Mouse (Mus musculus): ENCODE results near the gene Adarb2. TPM values are rescaled to one million over a fixed set of nuclear protein-coding genes. Genes with fewer than 3 reads are reported as not detected.
A peak's percentile ranks its signal among the peaks of the same experiment; 100 is the strongest.

Gene Adarb2
- polyA plus RNA-seq, 1 experiment: not detected

DNA sequence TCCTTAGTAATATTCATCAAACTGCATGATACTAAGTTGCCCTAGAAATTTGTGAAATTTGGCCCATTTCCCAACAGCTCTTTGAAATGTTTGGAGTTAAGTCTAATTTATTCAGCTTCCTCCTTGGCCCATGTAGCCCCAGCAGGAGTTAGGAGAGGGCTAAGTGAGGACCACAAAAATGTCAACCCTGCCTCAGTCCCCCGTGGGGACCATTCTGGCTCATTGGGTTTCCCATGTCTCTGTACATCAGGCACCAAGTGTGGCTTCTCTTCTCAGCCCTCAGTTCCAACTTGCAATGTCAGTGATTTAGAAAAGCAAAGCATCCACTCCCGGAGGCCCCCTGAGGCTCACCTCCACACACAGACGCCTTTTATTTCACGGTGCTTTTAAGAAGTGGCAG is 502.6 kb downstream of the Adarb2 start:
- H3K4me3 ChIP-seq (replicated peaks): no peak overlapping the region
- no peaks in the 10 kb centered on the region for H3K27me3 ChIP-seq (replicated peaks)
- no peaks in the 10 kb centered on the region for H3K36me3 ChIP-seq (replicated peaks; ENCODE audit: low read length)
- no peaks in the 10 kb centered on the region for H3K9me3 ChIP-seq
- TF ChIP-seq GATA1 (IDR thresholded peaks at IDR 0.05; ENCODE audit: borderline replicate concordance, low read length) (no peak), FLI1 (IDR thresholded peaks at IDR 0.05; ENCODE audit: low read length) (no peak)
- H3K4me1 ChIP-seq: no peaks in the 10 kb centered on the region

DNA sequence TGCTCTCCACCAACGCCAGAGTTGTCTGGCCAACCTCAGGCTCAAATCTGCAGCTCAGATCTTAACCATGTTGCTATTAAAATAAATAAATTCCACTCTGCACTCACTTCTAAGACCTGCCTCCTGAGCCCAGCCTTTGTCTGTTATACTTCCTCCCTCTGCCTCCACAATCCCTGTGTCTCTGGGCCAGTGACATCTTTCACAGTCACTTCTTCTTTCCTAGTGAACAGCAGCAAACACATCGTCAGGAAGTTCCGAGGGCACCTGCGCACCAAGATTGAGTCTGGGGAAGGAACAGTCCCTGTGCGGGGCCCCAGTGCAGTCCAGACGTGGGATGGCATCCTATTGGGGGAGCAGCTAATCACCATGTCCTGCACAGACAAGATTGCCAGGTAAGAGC is 510.7 kb downstream of the Adarb2 start:
- no peaks in the 10 kb centered on the region for H3K9me3 ChIP-seq
- TF ChIP-seq FLI1 (IDR thresholded peaks at IDR 0.05; ENCODE audit: low read length) (no peak), GATA1 (IDR thresholded peaks at IDR 0.05; ENCODE audit: borderline replicate concordance, low read length) (no peak)
- peaks cover 2% of the 10 kb centered on the region for H3K27me3 ChIP-seq (replicated peaks)
- no peaks in the 10 kb centered on the region for H3K4me1 ChIP-seq
- H3K36me3 ChIP-seq (replicated peaks; ENCODE audit: low read length): no peaks in the 10 kb centered on the region
- no peak overlapping the region for H3K4me3 ChIP-seq (replicated peaks)

DNA sequence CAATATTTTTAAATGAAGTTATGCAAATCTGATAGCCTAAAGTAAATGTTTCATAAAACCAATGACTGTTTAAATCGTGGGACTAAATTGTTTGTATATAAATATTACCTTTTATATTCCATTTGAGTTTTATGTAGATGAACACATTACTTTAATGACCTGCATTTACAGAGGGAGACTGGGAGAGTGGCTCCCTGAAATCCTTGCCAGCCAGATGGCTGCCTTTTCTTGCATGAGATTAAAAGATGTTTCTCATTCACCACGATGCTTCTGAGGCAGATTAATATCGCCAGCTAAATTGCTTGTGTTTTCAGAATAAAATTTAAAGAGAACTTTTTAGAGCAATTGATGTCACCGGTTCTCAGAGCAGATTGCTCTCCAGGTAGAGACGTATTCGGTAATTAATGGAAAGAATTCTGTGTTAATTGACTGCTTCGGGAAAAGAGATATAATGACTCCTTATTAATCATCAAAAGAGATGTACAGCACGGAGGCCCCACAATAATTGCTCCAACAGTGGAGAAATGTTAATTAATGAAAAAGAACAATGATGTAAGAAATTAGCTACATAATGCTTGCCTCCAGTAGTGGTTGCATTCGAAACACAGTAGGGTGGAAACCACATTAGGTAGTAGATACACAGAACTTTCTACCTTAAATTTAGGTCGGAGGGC is 527.4 kb downstream of the Adarb2 start:
- peaks cover 3% of the 10 kb centered on the region for H3K27me3 ChIP-seq (replicated peaks)
- TF ChIP-seq FLI1 (IDR thresholded peaks at IDR 0.05; ENCODE audit: low read length) (no peak), GATA1 (IDR thresholded peaks at IDR 0.05; ENCODE audit: borderline replicate concordance, low read length) (no peak)
- H3K4me3 ChIP-seq (replicated peaks): no peak overlapping the region
- H3K9me3 ChIP-seq: no peaks in the 10 kb centered on the region
- no peaks in the 10 kb centered on the region for H3K4me1 ChIP-seq
- no peaks in the 10 kb centered on the region for H3K36me3 ChIP-seq (replicated peaks; ENCODE audit: low read length)

DNA sequence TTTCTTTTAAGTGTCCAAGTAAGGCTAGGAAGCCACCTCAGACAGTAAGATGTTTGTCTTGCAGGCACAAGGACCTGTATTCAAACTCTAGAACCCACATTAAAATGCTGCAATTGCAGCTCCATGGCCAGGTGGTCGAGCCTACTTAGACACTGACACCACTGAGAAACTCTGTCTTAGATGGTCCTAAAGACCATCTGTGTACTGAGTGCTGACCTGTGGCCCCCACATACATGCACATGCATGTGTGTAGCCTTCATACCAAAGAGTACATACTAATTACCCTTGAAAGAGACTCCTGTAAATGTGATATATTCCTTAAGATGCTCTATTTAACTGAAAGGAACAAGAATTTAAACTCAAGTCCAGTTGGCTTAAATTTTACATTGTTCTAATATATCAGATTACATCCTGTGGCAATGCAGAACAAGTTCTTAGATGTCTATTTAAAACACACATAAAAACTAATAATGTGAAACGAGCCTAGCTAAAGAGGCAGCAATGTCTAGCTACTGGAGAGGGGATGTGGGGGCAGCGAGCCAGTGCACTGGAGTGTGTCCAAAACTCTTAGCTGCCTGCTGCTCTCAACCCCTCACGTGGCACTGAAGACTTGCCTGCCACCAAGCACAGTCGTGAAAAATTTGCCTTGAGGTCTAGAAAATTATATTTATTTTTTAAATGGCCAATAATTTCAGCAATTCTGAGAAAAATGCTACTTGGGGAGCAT is 534.6 kb downstream of the Adarb2 start:
- Histone ChIP-seq H3K4me3 (replicated peaks) (no peak overlapping the region), H3K4me1 (no peaks in the 10 kb centered on the region), H3K36me3 (replicated peaks; ENCODE audit: low read length) (no peaks in the 10 kb centered on the region), H3K9me3 (no peaks in the 10 kb centered on the region), H3K27me3 (replicated peaks) (peaks cover 3% of the 10 kb centered on the region)
- TF ChIP-seq GATA1 (IDR thresholded peaks at IDR 0.05; ENCODE audit: borderline replicate concordance, low read length) (no peak), FLI1 (IDR thresholded peaks at IDR 0.05; ENCODE audit: low read length) (no peak)

DNA sequence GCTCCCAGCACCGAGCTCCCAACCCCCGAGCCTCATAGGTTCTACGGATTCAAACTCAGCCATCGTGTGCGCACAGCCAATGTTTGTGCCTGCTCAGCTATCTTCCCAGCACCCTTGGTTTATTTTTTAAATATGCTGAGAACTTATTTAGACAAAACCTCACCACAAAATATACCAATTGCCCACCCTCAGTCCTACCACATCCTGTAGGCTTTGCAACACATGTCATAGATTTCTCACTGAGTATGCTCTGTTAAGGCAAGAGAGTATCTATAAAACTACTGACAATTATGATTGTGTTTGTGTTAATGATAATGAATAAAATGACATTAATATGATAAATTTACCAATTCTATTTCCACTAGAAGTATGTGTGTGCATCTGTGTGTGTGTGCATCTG is 540.1 kb downstream of the Adarb2 start:
- TF ChIP-seq FLI1 (IDR thresholded peaks at IDR 0.05; ENCODE audit: low read length): no peak
- no peak for TF ChIP-seq GATA1 (IDR thresholded peaks at IDR 0.05; ENCODE audit: borderline replicate concordance, low read length)
- no peaks in the 10 kb centered on the region for H3K36me3 ChIP-seq (replicated peaks; ENCODE audit: low read length)
- H3K4me1 ChIP-seq: peaks cover 17% of the 10 kb centered on the region
- H3K27me3 ChIP-seq (replicated peaks): peaks cover 3% of the 10 kb centered on the region
- no peak overlapping the region for H3K4me3 ChIP-seq (replicated peaks)
- H3K9me3 ChIP-seq: 0 out of 2 replicates have a peak, but pooled peaks cover 3% of the 10 kb centered on the region

DNA sequence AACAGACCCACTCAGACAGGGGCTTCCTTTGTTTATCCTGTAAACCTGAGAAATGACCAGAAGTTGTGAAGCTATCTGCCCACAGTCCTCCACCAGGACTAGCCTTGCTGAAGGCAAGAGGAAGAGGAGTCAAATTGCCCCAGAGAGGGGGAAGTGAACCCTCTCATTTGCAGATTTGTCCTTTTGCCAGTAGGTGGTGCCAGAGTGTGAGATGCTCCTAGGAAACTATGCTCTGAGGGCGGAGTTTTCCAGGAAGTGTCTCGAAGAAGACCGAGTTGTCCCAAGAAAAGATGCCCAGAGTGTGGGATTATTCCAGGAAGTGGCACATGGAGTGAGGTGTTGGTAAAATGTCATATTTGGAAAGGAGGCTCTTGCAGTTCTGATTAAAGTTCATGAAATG is 541.9 kb downstream of the Adarb2 start:
- H3K4me3 ChIP-seq (replicated peaks): no peak overlapping the region

DNA sequence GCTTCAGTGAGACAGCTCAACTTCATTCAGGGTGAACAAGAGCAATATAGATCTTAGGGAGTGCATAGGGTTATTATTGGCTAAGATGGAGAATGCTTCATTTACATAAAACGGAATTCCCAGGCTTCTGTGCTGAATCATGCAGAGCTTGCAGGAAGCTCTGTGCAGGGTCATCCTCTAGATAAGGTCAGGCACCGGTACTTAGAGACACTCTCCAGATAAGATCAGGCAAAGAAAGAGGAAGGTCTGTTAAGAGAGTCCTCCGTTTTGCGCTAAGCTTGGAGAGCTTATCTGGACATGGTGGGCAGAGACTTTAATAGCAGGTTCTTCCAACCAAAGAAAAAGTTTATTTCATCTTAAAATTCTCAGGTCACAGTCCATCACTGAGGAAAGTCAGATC is 542.9 kb downstream of the Adarb2 start:
- 0 out of 2 replicates have a peak, but pooled peaks cover 3% of the 10 kb centered on the region for H3K9me3 ChIP-seq
- no peaks in the 10 kb centered on the region for H3K36me3 ChIP-seq (replicated peaks; ENCODE audit: low read length)
- peaks cover 17% of the 10 kb centered on the region for H3K4me1 ChIP-seq
- H3K4me3 ChIP-seq (replicated peaks): no peak overlapping the region
- TF ChIP-seq FLI1 (IDR thresholded peaks at IDR 0.05; ENCODE audit: low read length) (no peak), GATA1 (IDR thresholded peaks at IDR 0.05; ENCODE audit: borderline replicate concordance, low read length) (no peak)
- H3K27me3 ChIP-seq (replicated peaks): no peaks in the 10 kb centered on the region

More for the DNA sequence above, 541.9 kb downstream of the Adarb2 start:
- TF ChIP-seq FLI1 (IDR thresholded peaks at IDR 0.05; ENCODE audit: low read length): no peak
- TF ChIP-seq GATA1 (IDR thresholded peaks at IDR 0.05; ENCODE audit: borderline replicate concordance, low read length): no peak
- no peaks in the 10 kb centered on the region for H3K27me3 ChIP-seq (replicated peaks)
- no peaks in the 10 kb centered on the region for H3K36me3 ChIP-seq (replicated peaks; ENCODE audit: low read length)
- H3K9me3 ChIP-seq: 0 out of 2 replicates have a peak, but pooled peaks cover 3% of the 10 kb centered on the region
- peaks cover 17% of the 10 kb centered on the region for H3K4me1 ChIP-seq

DNA sequence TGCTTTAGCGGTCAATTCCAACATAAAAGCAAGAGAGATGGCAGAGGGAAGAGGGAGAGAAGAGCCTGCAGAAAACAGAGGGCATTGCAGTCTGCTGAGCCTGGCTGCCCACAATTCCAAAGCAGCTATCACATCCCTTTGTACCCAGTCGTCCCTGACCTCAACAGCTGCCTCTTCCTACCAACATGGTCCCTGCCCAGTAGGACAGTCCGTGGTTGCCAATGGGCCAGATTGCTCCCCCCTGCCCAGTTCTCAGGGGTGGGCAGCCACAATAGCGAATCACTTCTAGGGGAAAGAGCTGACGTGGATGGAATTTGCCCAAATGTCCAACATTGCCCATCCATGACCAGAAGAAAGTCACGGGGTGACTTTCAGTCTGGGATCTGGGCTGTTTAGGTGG is 546.8 kb downstream of the Adarb2 start:
- Histone ChIP-seq H3K9me3 (peaks cover 12% of the 10 kb centered on the region; the same call in 1 of the 2 replicates), H3K36me3 (replicated peaks; ENCODE audit: low read length) (no peaks in the 10 kb centered on the region), H3K27me3 (replicated peaks) (no peaks in the 10 kb centered on the region), H3K4me3 (replicated peaks) (no peak overlapping the region), H3K4me1 (peaks cover 7% of the 10 kb centered on the region)
- no peak for TF ChIP-seq FLI1 (IDR thresholded peaks at IDR 0.05; ENCODE audit: low read length)
- no peak for TF ChIP-seq GATA1 (IDR thresholded peaks at IDR 0.05; ENCODE audit: borderline replicate concordance, low read length)

DNA sequence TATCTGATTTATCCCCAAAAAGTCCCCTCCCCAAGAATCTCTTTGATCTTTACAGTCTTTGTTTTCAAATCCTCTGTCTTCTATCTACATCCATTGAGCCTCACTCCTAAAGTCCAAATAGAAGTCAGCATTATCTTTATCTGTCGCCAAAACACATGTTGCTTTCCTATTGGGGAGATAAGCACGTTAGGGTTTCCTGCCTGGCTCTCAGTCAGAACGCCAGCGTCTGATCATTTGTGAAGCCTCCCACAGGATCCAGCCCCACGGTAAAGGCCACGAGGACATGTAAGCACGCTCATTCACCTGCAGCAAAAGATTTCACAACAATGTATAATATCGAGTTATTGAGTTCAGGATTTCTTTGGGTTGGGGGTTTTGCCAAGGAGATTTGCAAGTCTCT is 558.3 kb downstream of the Adarb2 start:
- Histone ChIP-seq H3K4me1 (peaks cover 5% of the 10 kb centered on the region; the same call in 1 of the 2 replicates), H3K27me3 (replicated peaks) (peaks cover 2% of the 10 kb centered on the region), H3K4me3 (replicated peaks) (no peak overlapping the region), H3K36me3 (replicated peaks; ENCODE audit: low read length) (no peaks in the 10 kb centered on the region), H3K9me3 (no peaks in the 10 kb centered on the region)
- TF ChIP-seq GATA1 (IDR thresholded peaks at IDR 0.05; ENCODE audit: borderline replicate concordance, low read length) (no peak), FLI1 (IDR thresholded peaks at IDR 0.05; ENCODE audit: low read length) (no peak)

DNA sequence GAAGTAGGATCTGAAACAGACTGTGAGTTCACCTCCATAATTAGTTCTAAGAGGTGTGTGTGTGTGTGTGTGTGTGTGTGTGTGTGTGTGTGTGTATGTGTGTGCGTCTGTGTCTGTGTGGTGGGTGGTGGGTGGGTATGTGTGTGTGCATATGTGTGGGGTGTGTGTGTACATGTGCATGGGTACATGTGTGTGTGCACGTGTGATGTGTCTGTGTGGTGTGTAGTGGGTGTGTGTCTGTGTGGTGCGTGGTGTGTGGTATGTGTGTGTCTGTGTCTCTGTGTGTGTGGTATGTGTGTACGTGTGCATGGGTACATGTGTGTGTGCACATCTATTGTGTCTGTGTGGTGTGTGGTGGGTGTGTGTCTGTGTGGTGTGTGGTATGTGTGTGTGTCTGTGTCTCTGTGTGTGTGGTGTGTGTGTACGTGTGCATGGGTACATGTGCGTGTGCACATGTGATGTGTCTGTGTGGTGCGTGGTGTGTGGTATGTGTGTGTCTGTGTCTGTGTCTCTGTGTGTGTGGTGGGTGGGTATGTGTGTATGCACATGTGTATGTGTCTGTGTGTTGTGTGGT is 567.1 kb downstream of the Adarb2 start:
- Histone ChIP-seq H3K27me3 (replicated peaks) (peaks cover 3% of the 10 kb centered on the region), H3K9me3 (no peaks in the 10 kb centered on the region), H3K4me3 (replicated peaks) (peak overlapping the region; percentile 9), H3K36me3 (replicated peaks; ENCODE audit: low read length) (no peaks in the 10 kb centered on the region), H3K4me1 (peaks cover 4% of the 10 kb centered on the region; the same call in 1 of the 2 replicates)
- TF ChIP-seq GATA1 (IDR thresholded peaks at IDR 0.05; ENCODE audit: borderline replicate concordance, low read length) (peak; percentile 15; the same call in 1 of the 3 replicates), FLI1 (IDR thresholded peaks at IDR 0.05; ENCODE audit: low read length) (no peak)
